Mouse (Mus musculus) layer of hippocampus, adult 2 months (tissue): ENCODE data around the gene Rps19bp1. TPM values are rescaled to one million over a fixed set of nuclear protein-coding genes. Genes with fewer than 3 reads are reported as not detected.

Source experiments
- DNase-seq, 2 experiments: peaks; one replicate each; pipeline ENCODE4 v3.0.0; 2022; ENCODE audit warnings: low spot score in 2 of 2
- H3K27ac ChIP-seq: fragments of 200-600 bp; 2 replicates; pipeline ENCODE4 v1.8.1; 2022
- H3K4me3 ChIP-seq: fragments of 200-600 bp; 2 replicates; pipeline ENCODE4 v1.8.1; 2022; ENCODE audit warnings: mild to moderate bottlenecking
- CTCF ChIP-seq: fragments of 200-600 bp; conservative IDR thresholded peaks from 2 replicates; pipeline ENCODE4 v1.8.1; 2022; ENCODE audit warnings: antibody characterized with exemption, mild to moderate bottlenecking, moderate library complexity
- total RNA-seq, 2 experiments: library from RNA; stranded (reverse); gene quantifications; 2 replicates each; pipeline ENCODE4 v1.2.3; 2021

Rps19bp1 gene
- total RNA-seq, 2 experiments from 2014 or later, result 32.5 to 37.0 TPM

GRCm38 (mm10) chr15:80277107-80277506 is 13.0 kb upstream of the Rps19bp1 start:
- Histone ChIP-seq H3K27ac (no peak overlapping the region), H3K4me3 (no peak overlapping the region)
- peak; percentile 51 for TF ChIP-seq CTCF
- DNase-seq, result no peak

GRCm38 (mm10) chr15:80271858-80272396 is 7.8 kb upstream of the Rps19bp1 start:
- TF ChIP-seq CTCF, result no peak
- Histone ChIP-seq H3K27ac (no peak overlapping the region), H3K4me3 (no peak overlapping the region)
- DNase-seq, result no peak

DNA sequence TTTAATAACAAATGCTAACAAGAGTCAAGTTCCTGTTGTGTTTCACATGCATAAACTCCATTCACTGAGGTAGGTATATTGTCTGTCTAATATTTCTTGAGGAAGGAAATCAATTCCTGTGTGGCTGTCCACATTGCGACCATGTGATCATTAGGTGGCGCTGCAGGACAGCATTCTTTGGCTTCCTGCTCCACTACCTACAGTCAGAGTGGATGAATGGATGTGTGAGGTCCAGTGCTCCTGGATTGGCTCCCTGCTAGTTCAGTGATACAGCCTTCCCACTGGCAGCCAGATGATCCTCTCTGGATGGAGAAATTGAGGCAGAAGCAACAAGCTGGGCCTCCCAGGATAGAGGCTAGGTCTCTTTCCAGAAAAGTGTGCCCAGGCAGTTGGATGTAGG is 2.2 kb upstream of the Rps19bp1 start:
- peak; percentile 81 to 82 for DNase-seq
- H3K27ac ChIP-seq, result no peak overlapping the region
- H3K4me3 ChIP-seq, result no peak overlapping the region
- TF ChIP-seq CTCF, result peak; percentile 92

- no peak; the same call in none of the 2 replicates for TF ChIP-seq CTCF
- Histone ChIP-seq H3K27ac (no peak overlapping the region), H3K4me3 (no peak overlapping the region)
- DNase-seq, result no peak
Measured at GRCm38 (mm10) chr15:80261100-80261499, 3.0 kb downstream of the Rps19bp1 start.

GRCm38 (mm10) chr15:80260677-80261076 is 3.4 kb downstream of the Rps19bp1 start:
- H3K27ac ChIP-seq, result no peak overlapping the region
- H3K4me3 ChIP-seq, result no peak overlapping the region
- peak; percentile 81 to 93 for DNase-seq
- TF ChIP-seq CTCF, result peak; percentile 95

DNA sequence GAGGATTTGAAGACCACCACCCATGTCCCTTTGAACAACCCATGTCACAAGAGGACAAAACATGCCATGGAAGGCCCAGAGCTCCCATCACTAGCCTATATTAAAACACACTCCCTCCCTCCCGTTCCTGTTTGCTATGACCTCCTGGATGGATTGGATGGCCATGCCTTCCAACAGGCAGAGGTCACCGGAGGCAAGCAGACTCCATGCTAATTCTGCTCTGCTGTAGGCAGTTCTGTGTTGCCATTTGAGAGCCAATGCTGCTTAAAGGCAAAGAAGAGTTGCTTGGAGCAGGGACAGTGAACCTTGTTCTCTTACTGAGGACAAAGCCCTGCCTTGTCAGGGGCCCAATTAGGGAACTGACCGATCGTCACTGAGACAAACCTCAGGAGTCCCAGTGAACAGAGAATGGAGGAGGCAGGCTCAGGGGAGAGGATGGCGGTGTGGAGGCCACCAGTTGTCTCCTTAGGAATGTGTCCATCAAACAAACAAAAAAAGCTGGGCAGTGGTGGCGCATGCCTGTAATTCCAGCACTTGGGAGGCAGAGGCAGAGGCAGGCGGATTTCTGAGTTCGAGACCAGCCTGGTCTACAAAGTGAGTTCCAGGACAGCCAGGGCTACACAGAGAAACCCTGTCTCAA is 4.6 kb downstream of the Rps19bp1 start:
- Histone ChIP-seq H3K4me3 (no peak overlapping the region), H3K27ac (no peak overlapping the region)
- no peak for TF ChIP-seq CTCF
- DNase-seq, result no peak

GRCm38 (mm10) chr15:80258240-80259170 is 5.6 kb downstream of the Rps19bp1 start:
- H3K27ac ChIP-seq, result peak overlapping the region; percentile 39; the same call in 1 of the 2 replicates
- TF ChIP-seq CTCF, result no peak
- no peak overlapping the region for H3K4me3 ChIP-seq
- no peak for DNase-seq

- no peak for TF ChIP-seq CTCF
- peak overlapping the region; percentile 80 for H3K4me3 ChIP-seq
Measured at GRCm38 (mm10) chr15:80257602-80258239, 6.4 kb downstream of the Rps19bp1 start.

GRCm38 (mm10) chr15:80256656-80257601 is 7.2 kb downstream of the Rps19bp1 start:
- DNase-seq, result no peak
- peak overlapping the region; percentile 80 for H3K4me3 ChIP-seq
- no peak for TF ChIP-seq CTCF
- H3K27ac ChIP-seq, result peak overlapping the region; percentile 100

More at GRCm38 (mm10) chr15:80257602-80258239, 6.4 kb downstream of the Rps19bp1 start:
- no peak for DNase-seq
- H3K27ac ChIP-seq, result peak overlapping the region; percentile 100

- H3K4me3 ChIP-seq, result peak overlapping the region; percentile 80
- no peak for DNase-seq
- H3K27ac ChIP-seq, result peak overlapping the region; percentile 100
- no peak for TF ChIP-seq CTCF
Measured at GRCm38 (mm10) chr15:80256242-80256641, 7.9 kb downstream of the Rps19bp1 start.

DNA sequence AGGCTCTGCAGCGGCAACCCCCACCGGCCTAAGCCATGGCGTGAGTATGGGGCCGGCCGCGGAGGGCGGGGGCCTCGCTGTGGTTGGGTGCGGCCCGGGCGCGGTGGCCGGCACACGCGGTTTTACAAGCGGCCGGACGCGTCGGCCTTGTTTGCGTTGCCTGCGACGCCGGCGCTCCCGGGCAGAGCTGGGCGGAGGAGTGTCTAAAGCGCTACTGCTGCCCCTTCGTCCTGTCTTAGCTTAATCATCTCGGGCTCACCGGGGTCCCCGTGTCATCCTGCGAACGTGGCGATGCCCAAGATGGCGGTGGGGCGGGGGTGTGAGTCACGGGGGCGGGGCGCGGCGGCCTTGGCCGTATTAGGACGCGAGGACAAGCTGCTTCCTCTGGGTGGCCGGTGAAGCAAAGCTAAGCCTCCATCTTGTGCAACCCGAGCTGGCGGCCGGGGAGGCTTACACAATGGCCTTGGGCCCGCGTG is 8.4 kb downstream of the Rps19bp1 start:
- peak in 1 of 2 experiments; percentile 56 for DNase-seq
- peak overlapping the region; percentile 100 for H3K27ac ChIP-seq
- TF ChIP-seq CTCF, result no peak; the same call in 1 of the 2 replicates
- peak overlapping the region; percentile 80 for H3K4me3 ChIP-seq
